In the genomic region with DNA sequence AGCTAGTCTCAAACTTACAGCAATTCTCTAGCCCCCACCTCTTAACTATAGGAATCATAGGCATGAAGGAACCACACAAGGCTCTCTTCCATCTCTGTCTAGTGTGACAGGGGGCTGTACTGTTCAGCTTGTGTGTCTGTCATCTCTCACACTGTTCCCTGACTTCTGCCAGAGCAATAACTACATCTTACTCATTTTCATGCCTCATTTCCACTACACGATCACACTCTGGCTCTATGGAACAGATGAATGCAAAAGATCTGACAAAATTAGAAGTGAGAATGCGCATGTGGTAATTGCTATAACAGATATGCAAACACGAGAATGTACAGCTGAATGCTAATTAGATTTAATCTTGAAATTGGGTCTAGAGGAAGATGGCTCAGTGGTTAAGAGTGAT, we compare ENCODE assay signal across 20 mouse cellular contexts.
"Had no signal": no experiment of that assay in that cellular context is flagged by ENCODE, and none has a peak within 500 bp of the region (broad histone marks: within the 10 kb centered on the region; RNA-seq: fewer than 3 reads in every experiment).

No protein-coding gene starts in this region.

- H3K4me2 ChIP-seq: limb, embryonic 13.5 days; liver, embryonic 12.5 days; liver, embryonic 15.5 days; lung, embryonic 15.5 days; midbrain, embryonic 11.5 days; stomach, embryonic 15.5 days had no signal

- H3K9me3 ChIP-seq: limb, embryonic 10.5 days; liver, embryonic 15.5 days; lung, embryonic 15.5 days; stomach, embryonic 15.5 days had no signal

- H3K9ac ChIP-seq: limb, embryonic 13.5 days; liver, embryonic 12.5 days; liver, embryonic 15.5 days; lung, embryonic 15.5 days; stomach, embryonic 15.5 days had no signal

- DNase-seq: kidney, postnatal 25 days; layer of hippocampus, adult 9-11 months; liver; lung, adult 18-20 months; lung, postnatal 10 days; lung, postnatal 36 days; midbrain, embryonic 14.5 days; right cerebral cortex, postnatal 25 days; spleen, adult 18-20 months; thymus, adult 18-20 months; thymus, postnatal 36 days had no signal

- H3K27me3 ChIP-seq: limb, embryonic 13.5 days; liver, embryonic 12.5 days; liver, embryonic 15.5 days; lung, embryonic 15.5 days; stomach, embryonic 15.5 days had no signal

- H3K4me3 ChIP-seq: layer of hippocampus, adult 2 months; limb, embryonic 10.5 days; limb, embryonic 13.5 days; liver, embryonic 12.5 days; liver, embryonic 15.5 days; lung, embryonic 15.5 days; stomach, embryonic 15.5 days had no signal

- H3K36me3 ChIP-seq: limb, embryonic 10.5 days; limb, embryonic 13.5 days; liver, embryonic 12.5 days; liver, embryonic 15.5 days; lung, embryonic 15.5 days; stomach, embryonic 15.5 days had no signal

- H3K27ac ChIP-seq: kidney, postnatal 0 days; layer of hippocampus, adult 2 months; limb, embryonic 10.5 days; limb, embryonic 13.5 days; liver, embryonic 12.5 days; liver, embryonic 15.5 days; lung, embryonic 15.5 days; stomach, embryonic 15.5 days had no signal

- H3K4me1 ChIP-seq: limb, embryonic 10.5 days; limb, embryonic 13.5 days; liver, embryonic 12.5 days; liver, embryonic 15.5 days; lung, embryonic 15.5 days; stomach, embryonic 15.5 days had no signal

- ATAC-seq: liver, embryonic 12.5 days had no signal
